Mouse (Mus musculus) limb, embryonic 10.5 days (tissue): Measurements from ENCODE around the gene Spag6. TPM values are rescaled to one million over a fixed set of nuclear protein-coding genes. Genes with fewer than 3 reads are reported as not detected.

Experiments
- DNase-seq: peaks from one replicate; pipeline ENCODE4 v3.0.0-alpha.2; 2017; ENCODE audit warnings: low spot score
- H3K27ac ChIP-seq: fragments of 300-500 bp; sonication (generic); 2 replicates; pipeline ENCODE4 v1.5.1; 2016; ENCODE audit warnings: mild to moderate bottlenecking
- H3K27me3 ChIP-seq: fragments of 300-500 bp; sonication (generic); 2 replicates; pipeline ENCODE4 v1.6.1; 2016; ENCODE audit warnings: low read depth, mild to moderate bottlenecking; ENCODE audit not compliant: poor library complexity, severe bottlenecking
- H3K36me3 ChIP-seq: fragments of 300-500 bp; sonication (generic); 2 replicates; pipeline ENCODE4 v1.6.1; 2016; ENCODE audit warnings: mild to moderate bottlenecking, moderate library complexity
- H3K4me1 ChIP-seq: fragments of 300-500 bp; sonication (generic); 2 replicates; pipeline ENCODE4 v1.6.1; 2016
- H3K4me3 ChIP-seq: fragments of 300-500 bp; sonication (generic); 2 replicates; pipeline ENCODE4 v1.5.1; 2016; ENCODE audit warnings: mild to moderate bottlenecking, moderate library complexity
- H3K9me3 ChIP-seq: fragments of 300-500 bp; sonication (generic); replicated peaks from 2 replicates; pipeline ENCODE4 v1.6.1; 2016; ENCODE audit warnings: mild to moderate bottlenecking
- WGBS: fragments of 180-500 bp; shearing (Covaris S2); methylation state at CpG from one replicate; pipeline ENCODE4 v1.1.7; 2016; 5-methylcytosine and 5-hydroxymethylcytosine counted together
- polyA plus RNA-seq: library from polyadenylated mRNA; unstranded; fragments of >200 nt; fragmentation: Nextera tagmentation; extraction: Ambion mirVana; gene quantifications from 2 replicates; pipeline ENCODE4 v1.2.1, GENCODE M21; 2016

Spag6 gene
- polyA plus RNA-seq, 1 experiment from 2014 or later: not detected

DNA sequence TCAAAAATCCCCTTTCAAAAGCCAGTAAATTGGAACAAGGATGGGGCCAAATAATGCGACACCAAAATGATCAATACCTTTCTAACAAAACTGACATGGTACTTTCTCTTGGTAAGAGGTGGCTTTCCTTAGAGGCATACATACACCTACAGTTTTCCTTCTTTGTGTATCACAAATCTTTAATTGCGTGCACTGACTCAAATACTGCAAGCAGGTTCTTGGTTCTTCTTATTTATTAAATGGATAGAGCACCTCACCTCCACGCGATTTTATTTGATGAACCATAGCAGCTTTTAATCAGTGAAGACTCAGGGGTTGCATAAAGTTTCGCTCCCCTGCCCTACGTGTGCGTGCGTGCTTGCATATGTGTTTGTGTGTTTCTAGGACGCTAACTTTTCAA, 3.1 kb upstream of the Spag6 start:
- peaks cover 93% of the 10 kb centered on the region for H3K27me3 ChIP-seq
- H3K4me1 ChIP-seq: peaks cover 29% of the 10 kb centered on the region
- H3K36me3 ChIP-seq: no peaks in the 10 kb centered on the region
- H3K9me3 ChIP-seq: no peaks in the 10 kb centered on the region
- DNase-seq: no peak
- WGBS: under 1% methylated on average over 9 of the region's 9 CpGs
- peak overlapping the region; percentile 59 for H3K4me3 ChIP-seq
- H3K27ac ChIP-seq: no peak overlapping the region

DNA sequence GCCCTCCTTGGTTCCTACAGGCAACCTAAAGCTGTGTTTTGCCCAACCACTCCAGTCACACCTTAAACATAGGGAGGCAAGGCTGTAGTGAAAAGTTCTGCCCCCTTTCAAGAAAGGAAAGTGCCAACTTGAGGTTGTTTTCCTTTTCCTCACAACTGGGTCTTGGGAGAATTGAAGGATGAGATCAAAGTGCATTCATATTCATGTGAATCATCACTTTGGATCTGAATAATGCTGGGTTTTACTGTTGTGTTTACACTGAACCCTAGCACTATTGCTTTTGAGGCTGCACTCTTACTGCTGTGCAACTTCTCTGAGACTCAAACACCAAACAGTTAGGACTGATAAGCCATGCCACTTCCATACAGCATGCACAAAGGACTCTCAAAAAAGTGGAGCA, 1.8 kb upstream of the Spag6 start:
- H3K4me1 ChIP-seq: peaks cover 29% of the 10 kb centered on the region
- H3K36me3 ChIP-seq: no peaks in the 10 kb centered on the region
- H3K27ac ChIP-seq: no peak overlapping the region
- H3K4me3 ChIP-seq: no peak overlapping the region
- no peak for DNase-seq
- no peaks in the 10 kb centered on the region for H3K9me3 ChIP-seq
- peaks cover 93% of the 10 kb centered on the region for H3K27me3 ChIP-seq

DNA sequence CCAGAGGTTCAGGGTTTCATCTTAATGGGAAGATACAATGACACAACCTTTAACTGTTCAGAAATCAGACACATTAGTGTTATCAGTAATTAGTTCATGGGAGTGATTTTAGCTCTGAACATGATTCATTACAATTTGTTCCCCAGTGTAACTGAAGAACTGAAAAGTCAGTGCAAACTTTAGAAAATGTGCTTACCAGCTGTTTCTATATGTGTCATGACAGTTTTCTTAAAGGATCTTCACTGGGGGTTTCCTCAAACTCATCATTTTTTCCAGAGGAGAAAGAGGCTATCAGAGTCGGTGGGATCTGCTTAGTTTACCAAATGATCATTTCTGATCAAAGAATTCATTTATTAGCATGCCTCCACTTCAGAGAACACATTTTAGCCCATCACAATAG, 1.3 kb upstream of the Spag6 start:
- H3K27me3 ChIP-seq: peaks cover 93% of the 10 kb centered on the region
- WGBS: 2% methylated on average over 1 of the region's 1 CpGs
- no peaks in the 10 kb centered on the region for H3K9me3 ChIP-seq
- peaks cover 29% of the 10 kb centered on the region for H3K4me1 ChIP-seq
- H3K27ac ChIP-seq: no peak overlapping the region
- no peak for DNase-seq
- H3K36me3 ChIP-seq: no peaks in the 10 kb centered on the region
- H3K4me3 ChIP-seq: no peak overlapping the region

DNA sequence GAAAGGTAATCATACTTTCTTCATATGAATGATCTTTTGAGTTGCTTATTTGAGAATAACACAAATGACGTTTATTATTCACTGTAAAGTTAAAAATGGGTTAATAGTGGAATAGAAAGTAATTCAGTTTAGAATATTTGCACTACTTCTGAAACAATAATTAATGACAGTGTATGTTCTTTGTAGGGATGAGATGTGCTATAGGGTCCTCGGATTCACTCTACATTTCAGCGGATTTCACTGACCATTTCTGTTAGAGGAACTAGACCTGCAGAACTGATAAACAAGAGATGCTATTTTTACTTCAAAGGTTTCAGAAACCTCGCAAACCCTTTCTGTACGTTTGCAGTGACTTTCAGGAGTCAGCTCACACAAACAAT, 351 bp upstream of the Spag6 start:
- DNase-seq: no peak

DNA sequence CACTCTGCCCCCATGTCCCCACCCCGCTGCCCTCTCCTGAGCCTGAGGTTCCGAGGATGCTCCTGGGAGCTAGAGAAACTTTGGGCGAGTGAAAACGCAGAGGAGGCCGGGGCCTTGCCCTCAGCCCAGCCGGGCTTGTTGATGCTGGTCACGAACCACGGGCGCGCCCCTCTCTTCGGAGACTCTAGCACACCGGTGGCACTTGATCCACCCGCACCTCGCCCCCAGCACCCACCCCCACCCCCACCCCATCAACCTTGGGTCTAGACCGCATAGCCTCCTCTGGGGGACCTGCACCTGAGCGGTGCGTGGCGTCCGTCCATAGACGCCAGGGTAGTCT, 749 bp downstream of the Spag6 start:
- under 1% methylated on average over 20 of the region's 20 CpGs for WGBS
- Histone ChIP-seq H3K27ac (peak overlapping the region; percentile 89), H3K4me3 (peak overlapping the region; percentile 70), H3K4me1 (peaks cover 24% of the 10 kb centered on the region), H3K36me3 (no peaks in the 10 kb centered on the region), H3K27me3 (peaks cover 93% of the 10 kb centered on the region), H3K9me3 (no peaks in the 10 kb centered on the region)
- DNase-seq: no peak

More for the DNA sequence above, 351 bp upstream of the Spag6 start:
- peak overlapping the region; percentile 70 for H3K4me3 ChIP-seq
- H3K27ac ChIP-seq: no peak overlapping the region
- peaks cover 30% of the 10 kb centered on the region for H3K4me1 ChIP-seq
- H3K27me3 ChIP-seq: peaks cover 93% of the 10 kb centered on the region
- WGBS: under 1% methylated on average over 5 of the region's 5 CpGs
- no peaks in the 10 kb centered on the region for H3K9me3 ChIP-seq
- no peaks in the 10 kb centered on the region for H3K36me3 ChIP-seq

DNA sequence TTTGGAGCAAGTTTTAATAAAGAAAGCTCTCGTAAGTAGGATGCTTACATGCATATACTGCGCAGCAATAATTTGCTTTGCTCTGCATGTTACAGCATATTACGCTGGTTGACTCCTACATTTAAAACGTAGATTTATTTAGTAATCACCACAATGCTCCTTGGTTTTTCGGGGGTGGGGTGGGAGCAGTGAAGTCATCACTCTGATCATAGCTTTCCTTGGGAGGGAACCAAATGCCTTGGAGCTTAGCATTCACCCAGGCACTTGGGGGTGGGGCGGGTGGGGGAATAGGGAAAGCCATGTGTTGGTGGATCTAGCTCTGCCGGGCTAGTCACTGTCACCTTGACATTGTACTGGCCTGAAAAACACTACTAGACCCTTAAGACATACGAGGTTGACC, 1.3 kb downstream of the Spag6 start:
- no peak overlapping the region for H3K27ac ChIP-seq
- 2% methylated on average over 8 of the region's 8 CpGs for WGBS
- H3K4me1 ChIP-seq: peaks cover 19% of the 10 kb centered on the region
- no peak for DNase-seq
- H3K36me3 ChIP-seq: no peaks in the 10 kb centered on the region
- H3K4me3 ChIP-seq: peak overlapping the region; percentile 70
- H3K9me3 ChIP-seq: no peaks in the 10 kb centered on the region
- peaks cover 93% of the 10 kb centered on the region for H3K27me3 ChIP-seq

DNA sequence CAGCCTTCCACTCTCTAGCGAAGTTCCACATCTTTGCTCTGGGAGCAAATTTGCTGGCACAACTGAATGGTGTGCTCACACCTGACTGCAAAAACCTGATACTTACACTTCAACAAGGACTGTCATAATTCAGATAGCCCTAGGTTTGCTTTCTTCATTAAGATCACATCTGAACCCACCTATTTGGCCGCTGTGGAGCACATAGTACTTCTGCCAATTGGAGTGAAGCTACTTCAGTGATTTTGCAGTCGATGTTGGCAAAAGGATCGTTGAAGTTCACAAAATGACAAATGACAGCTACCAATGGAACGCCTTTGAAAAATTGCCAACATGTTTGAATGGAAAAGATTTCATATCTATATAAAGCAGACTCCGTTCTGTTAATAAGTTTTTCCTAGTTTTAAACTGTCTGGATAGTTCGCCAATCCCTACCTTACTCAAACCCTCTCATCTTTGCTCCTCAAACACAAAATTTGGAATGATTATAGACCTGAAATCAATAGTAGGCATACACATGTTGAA, 1.9 kb downstream of the Spag6 start:
- peak; percentile 37 for DNase-seq
- no peak overlapping the region for H3K4me3 ChIP-seq
- peaks cover 15% of the 10 kb centered on the region for H3K4me1 ChIP-seq
- no peaks in the 10 kb centered on the region for H3K9me3 ChIP-seq
- WGBS: 3% methylated on average over 7 of the region's 7 CpGs
- H3K27ac ChIP-seq: no peak overlapping the region
- H3K36me3 ChIP-seq: no peaks in the 10 kb centered on the region
- peaks cover 93% of the 10 kb centered on the region for H3K27me3 ChIP-seq

DNA sequence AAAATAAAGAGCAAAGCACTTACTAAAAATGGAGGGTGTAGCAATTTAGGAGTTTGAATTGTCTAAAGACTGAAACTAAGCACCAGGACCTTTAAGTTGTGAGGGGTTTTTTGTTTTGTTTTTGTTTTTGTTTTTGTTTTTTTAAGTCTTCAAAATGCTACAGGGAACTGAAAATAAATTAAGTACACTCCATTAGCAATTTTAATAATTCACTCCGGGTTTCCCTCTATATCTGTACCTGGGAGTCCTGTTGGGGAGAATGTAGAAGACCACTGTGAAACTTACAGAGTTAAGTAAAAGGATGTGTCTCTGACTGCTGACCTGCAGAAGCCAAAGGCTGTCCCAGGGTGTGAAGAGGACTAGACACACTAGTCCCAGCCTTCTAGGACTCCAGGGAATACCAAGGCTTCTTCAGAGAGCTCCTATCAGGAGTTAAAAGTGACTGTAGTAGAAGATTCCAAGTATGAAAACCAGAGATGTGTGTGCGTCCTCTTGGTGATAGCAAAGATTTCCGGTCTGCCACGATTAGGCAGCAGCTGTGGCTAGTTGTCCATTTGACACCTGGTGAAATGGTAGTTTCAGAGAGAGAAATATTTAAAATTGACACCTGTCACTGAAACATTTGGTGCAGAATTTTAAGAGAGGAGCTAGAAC, 3.9 kb downstream of the Spag6 start:
- H3K4me1 ChIP-seq: peaks cover 15% of the 10 kb centered on the region
- H3K36me3 ChIP-seq: no peaks in the 10 kb centered on the region
- WGBS: 2% methylated on average over 4 of the region's 4 CpGs
- peaks cover 93% of the 10 kb centered on the region for H3K27me3 ChIP-seq
- no peak overlapping the region for H3K27ac ChIP-seq
- no peaks in the 10 kb centered on the region for H3K9me3 ChIP-seq
- DNase-seq: peak; percentile 49
- no peak overlapping the region for H3K4me3 ChIP-seq

DNA sequence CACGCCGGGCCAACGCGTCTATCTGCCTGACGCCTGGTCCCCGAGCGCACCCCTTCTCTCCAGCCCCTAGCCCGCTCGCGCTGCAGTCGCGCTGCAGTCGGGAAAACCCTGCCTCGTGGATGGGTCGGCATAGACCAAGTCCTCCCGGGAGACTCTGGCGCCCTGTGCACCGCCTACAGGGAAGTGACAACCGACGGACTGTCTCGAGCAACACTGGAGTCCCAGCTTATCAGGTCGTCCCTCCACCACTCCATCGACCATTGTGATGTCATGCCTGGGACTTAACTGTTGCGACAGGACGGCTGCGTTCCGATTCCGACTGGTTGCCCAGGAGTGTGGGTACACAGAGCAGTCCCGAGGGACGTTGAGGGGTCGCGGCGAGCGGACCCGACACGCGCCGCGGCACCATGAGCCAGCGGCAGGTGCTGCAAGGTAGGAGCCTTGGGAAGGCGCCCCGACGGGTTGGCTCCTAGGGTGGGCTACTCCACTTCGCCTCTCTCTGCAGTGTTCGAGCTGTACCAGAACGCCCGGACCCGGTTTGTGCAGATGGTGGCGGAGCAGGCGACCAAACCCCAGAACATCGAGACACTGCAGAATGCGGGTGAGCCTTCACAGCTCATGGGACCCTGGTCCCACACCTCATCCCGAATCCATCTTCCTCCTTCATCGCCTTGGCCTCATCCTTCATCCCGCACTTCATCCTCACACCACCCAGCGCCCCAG, 5.0 kb downstream of the Spag6 start:
- DNase-seq: peak; percentile 66
- Histone ChIP-seq H3K27me3 (peaks cover 91% of the 10 kb centered on the region), H3K9me3 (no peaks in the 10 kb centered on the region), H3K4me1 (peaks cover 15% of the 10 kb centered on the region), H3K36me3 (no peaks in the 10 kb centered on the region), H3K4me3 (peak overlapping the region; percentile 24), H3K27ac (no peak overlapping the region)
- WGBS: under 1% methylated on average over 56 of the region's 56 CpGs

DNA sequence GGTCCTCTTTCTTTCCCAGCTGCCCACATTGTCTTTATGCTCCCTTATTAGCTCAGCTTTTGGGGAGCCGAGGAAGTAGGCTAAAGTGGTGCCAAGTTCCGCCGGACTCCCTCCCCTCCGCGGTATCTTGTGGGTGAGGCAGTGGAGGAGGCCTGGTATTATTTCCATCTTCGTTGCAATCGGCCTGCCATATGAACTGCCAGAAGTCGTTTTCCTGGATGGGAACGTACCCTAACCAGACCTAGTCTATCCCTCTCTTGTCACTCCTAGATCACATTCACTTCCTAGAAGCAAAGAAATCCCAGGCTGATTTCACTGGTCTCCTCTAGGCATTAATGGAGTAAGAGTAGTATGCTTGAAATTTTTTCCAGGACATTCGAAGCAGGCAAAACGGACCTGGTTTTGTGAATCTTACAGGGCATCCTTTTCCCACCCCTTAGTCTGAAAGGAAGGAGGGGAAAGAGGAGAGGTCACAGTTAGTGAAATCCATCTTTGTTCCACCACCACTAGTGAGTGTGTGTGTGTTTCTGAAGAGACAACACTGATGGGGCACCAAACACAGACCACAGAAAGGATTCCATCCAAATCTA, 5.7 kb downstream of the Spag6 start:
- Histone ChIP-seq H3K4me3 (no peak overlapping the region), H3K27ac (no peak overlapping the region), H3K36me3 (no peaks in the 10 kb centered on the region), H3K4me1 (peaks cover 11% of the 10 kb centered on the region), H3K27me3 (peaks cover 94% of the 10 kb centered on the region), H3K9me3 (no peaks in the 10 kb centered on the region)
- WGBS: 0% methylated on average over 11 of the region's 11 CpGs
- DNase-seq: no peak

DNA sequence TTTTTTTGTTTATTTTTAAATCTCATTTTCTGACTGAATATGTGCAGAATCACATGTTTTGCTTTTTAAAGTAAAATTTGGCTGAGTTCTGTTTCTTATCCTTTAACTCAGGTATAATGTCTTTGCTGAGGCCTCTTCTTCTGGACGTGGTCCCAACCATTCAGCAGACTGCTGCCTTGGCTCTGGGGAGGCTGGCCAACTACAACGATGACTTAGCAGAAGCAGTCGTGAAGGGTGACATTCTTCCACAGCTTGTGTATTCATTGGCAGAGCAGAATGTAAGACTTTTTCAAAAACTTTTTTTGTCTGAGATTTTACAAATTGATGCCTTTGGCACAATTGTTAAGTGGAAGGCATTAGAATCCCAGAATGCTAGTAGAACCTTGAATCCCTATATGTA, 16.5 kb downstream of the Spag6 start:
- Histone ChIP-seq H3K4me3 (no peak overlapping the region), H3K27me3 (peaks cover 13% of the 10 kb centered on the region; the same call in 1 of the 2 replicates), H3K27ac (no peak overlapping the region), H3K9me3 (no peaks in the 10 kb centered on the region), H3K36me3 (no peaks in the 10 kb centered on the region), H3K4me1 (no peaks in the 10 kb centered on the region)
- WGBS: 79% methylated on average over 3 of the region's 3 CpGs
- no peak for DNase-seq

DNA sequence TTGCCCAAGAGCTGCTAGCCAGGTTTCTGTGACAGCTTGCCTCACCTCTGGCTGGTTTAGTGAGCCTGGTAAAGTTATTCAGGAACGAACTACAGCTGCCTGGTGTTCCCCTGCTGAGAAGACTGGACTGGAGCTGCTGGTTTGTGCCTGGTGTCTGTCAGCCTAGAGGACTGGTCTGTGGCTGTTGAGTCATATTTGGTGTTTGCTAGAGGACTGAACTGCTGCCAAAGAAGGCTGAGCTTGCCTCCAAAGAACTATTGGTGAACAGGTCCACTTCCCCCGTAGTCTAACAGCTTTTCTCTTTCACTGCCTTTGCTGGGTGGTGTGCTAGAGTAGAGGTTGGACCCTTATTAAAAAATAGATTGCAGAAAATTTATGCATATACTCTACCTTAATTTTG, 19.2 kb downstream of the Spag6 start:
- Histone ChIP-seq H3K27ac (no peak overlapping the region), H3K27me3 (peaks cover 7% of the 10 kb centered on the region; the same call in 1 of the 2 replicates), H3K36me3 (no peaks in the 10 kb centered on the region), H3K4me3 (no peak overlapping the region), H3K4me1 (no peaks in the 10 kb centered on the region), H3K9me3 (no peaks in the 10 kb centered on the region)
- DNase-seq: no peak
- WGBS: 78% methylated on average over 2 of the region's 2 CpGs

DNA sequence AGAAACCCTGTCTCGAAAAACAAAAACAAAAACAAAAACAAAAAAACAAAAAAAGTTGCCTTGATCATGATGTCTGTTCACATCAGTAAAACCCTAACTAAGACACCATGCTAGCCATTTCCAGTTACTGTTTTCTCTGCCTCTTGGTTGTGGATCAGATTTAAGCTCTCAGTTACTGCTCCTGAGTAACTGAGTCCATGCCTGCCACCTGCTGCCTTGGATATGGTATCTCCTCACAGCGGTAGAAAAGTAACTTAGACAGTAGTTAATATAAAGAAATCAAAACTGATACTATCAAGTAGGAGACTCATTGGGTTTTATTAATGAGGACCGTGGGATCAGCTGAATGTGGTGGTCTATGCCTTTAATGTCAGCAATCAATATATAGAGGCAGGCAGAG, 20.5 kb downstream of the Spag6 start:
- WGBS: 81% methylated on average over 3 of the region's 3 CpGs
- H3K9me3 ChIP-seq: no peaks in the 10 kb centered on the region
- no peaks in the 10 kb centered on the region for H3K36me3 ChIP-seq
- DNase-seq: no peak
- no peak overlapping the region for H3K27ac ChIP-seq
- H3K4me3 ChIP-seq: no peak overlapping the region
- H3K4me1 ChIP-seq: no peaks in the 10 kb centered on the region
- peaks cover 7% of the 10 kb centered on the region; the same call in 1 of the 2 replicates for H3K27me3 ChIP-seq
